Mouse (Mus musculus) layer of hippocampus, postnatal 14 days (tissue): Measurements from ENCODE around the gene Ciao1. TPM values are rescaled to one million over a fixed set of nuclear protein-coding genes. Genes with fewer than 3 reads are reported as not detected.
"Not testable (repeated sequence)": the region's sequence is repeated elsewhere in the genome, so short reads cannot be mapped to it uniquely, and the experiment has no call there.

Experiments
- DNase-seq, 2 experiments: peaks; one replicate each; pipeline ENCODE4 v3.0.0; 2021 to 2022; ENCODE audit warnings: low spot score in 2 of 2, mixed read lengths in 1 of 2
- long read RNA-seq, 2 experiments: library from polyadenylated mRNA; stranded (forward); transcript quantifications; one replicate each; pipeline ENCODE4 v2.0.0; 2021
- total RNA-seq, 2 experiments: library from RNA; stranded (reverse); gene quantifications; 2 replicates each; pipeline ENCODE4 v1.2.3; 2021

The Ciao1 gene
- 10 to 100 TPM; 62.2 to 68.6 TPM for total RNA-seq
- long read RNA-seq, experiment 1, transcript Ciao1-201 (7 exons, 3,075 nt) = major isoform, 16 of 23 reads
- long read RNA-seq, experiment 1, partial matches to known transcripts = 1 of 23 reads
- long read RNA-seq, experiment 1, other reads (novel, unspliced or antisense) = 6 of 23 reads
- long read RNA-seq, experiment 2, transcript Ciao1-201 (7 exons, 3,075 nt) = major isoform, 42 of 54 reads
- long read RNA-seq, experiment 2, partial matches to known transcripts = 1 of 54 reads
- long read RNA-seq, experiment 2, other reads (novel, unspliced or antisense) = 11 of 54 reads

- DNase-seq = peak; percentile 95 to 98
Observed at GRCm38 (mm10) chr2:127247592-127248333, at the start of gene Ciao1, which contains the start of gene Tmem127. Ciao1 (minus strand) TSS chr2:127247816. Tmem127 (plus strand) TSS chr2:127247908.

- no peak for DNase-seq
Observed at GRCm38 (mm10) chr2:127297001-127297805, 49.6 kb upstream of the Ciao1 start.

- no peak for DNase-seq
Observed at GRCm38 (mm10) chr2:127292250-127292649, 44.6 kb upstream of the Ciao1 start.

- DNase-seq = no peak
Observed at GRCm38 (mm10) chr2:127278162-127278561, 30.5 kb upstream of the Ciao1 start.

- no peak for DNase-seq
Observed at GRCm38 (mm10) chr2:127275551-127276320, 28.1 kb upstream of the Ciao1 start.

GRCm38 (mm10) chr2:127274590-127274989 lies 27.0 kb upstream of the Ciao1 start:
- DNase-seq = no peak

- DNase-seq = no peak
Observed at GRCm38 (mm10) chr2:127272806-127273205, 25.2 kb upstream of the Ciao1 start.

- DNase-seq = not testable (repeated sequence)
Observed at GRCm38 (mm10) chr2:127272049-127272448, 24.4 kb upstream of the Ciao1 start.

GRCm38 (mm10) chr2:127271042-127271515 lies 23.5 kb upstream of the Ciao1 start:
- peak in 1 of 2 experiments; percentile 34 for DNase-seq

- peak; percentile 80 to 85 for DNase-seq
Observed at GRCm38 (mm10) chr2:127270300-127271041, 22.9 kb upstream of the Ciao1 start.

- DNase-seq = peak; percentile 94 to 96
Observed at GRCm38 (mm10) chr2:127269491-127270299, 22.1 kb upstream of the Ciao1 start, which contains the start of gene Stard7. Stard7 (plus strand) TSS chr2:127270218.

- no peak for DNase-seq
Observed at GRCm38 (mm10) chr2:127267854-127268253, 20.2 kb upstream of the Ciao1 start.

- DNase-seq = no peak
Observed at GRCm38 (mm10) chr2:127262480-127262879, 14.9 kb upstream of the Ciao1 start.

- DNase-seq = peak in 1 of 2 experiments; percentile 36
Observed at GRCm38 (mm10) chr2:127259340-127259739, 11.7 kb upstream of the Ciao1 start.

- DNase-seq = no peak
Observed at GRCm38 (mm10) chr2:127255294-127255693, 7.7 kb upstream of the Ciao1 start.

GRCm38 (mm10) chr2:127254604-127255134 lies 7.1 kb upstream of the Ciao1 start:
- no peak for DNase-seq

- DNase-seq = no peak
Observed at GRCm38 (mm10) chr2:127252787-127253186, 5.2 kb upstream of the Ciao1 start.

GRCm38 (mm10) chr2:127251880-127252527 lies 4.4 kb upstream of the Ciao1 start:
- no peak for DNase-seq
